Mouse (Mus musculus) cerebellum, postnatal 25 days (tissue): ENCODE data around the gene U2af2.
A peak's percentile ranks its signal among the peaks of the same experiment; 100 is the strongest.
"Not testable (repeated sequence)": the region's sequence is repeated elsewhere in the genome, so short reads cannot be mapped to it uniquely, and the experiment has no call there.

Experiments
- DNase-seq, 2 experiments: peaks; one replicate each; pipeline ENCODE4 v3.0.0; 2021; ENCODE audit warnings: mixed read lengths in 2 of 2

Gene U2af2

GRCm38 (mm10) chr7:5079365-5080009 is 17.5 kb downstream of the U2af2 start:
- not testable (repeated sequence) for DNase-seq

GRCm38 (mm10) chr7:5080010-5080751 is 18.2 kb downstream of the U2af2 start, which contains the start of gene Epn1:
Gene Epn1 (plus strand): TSS chr7:5080235.
- DNase-seq: peak; percentile 98 to 99

DNA sequence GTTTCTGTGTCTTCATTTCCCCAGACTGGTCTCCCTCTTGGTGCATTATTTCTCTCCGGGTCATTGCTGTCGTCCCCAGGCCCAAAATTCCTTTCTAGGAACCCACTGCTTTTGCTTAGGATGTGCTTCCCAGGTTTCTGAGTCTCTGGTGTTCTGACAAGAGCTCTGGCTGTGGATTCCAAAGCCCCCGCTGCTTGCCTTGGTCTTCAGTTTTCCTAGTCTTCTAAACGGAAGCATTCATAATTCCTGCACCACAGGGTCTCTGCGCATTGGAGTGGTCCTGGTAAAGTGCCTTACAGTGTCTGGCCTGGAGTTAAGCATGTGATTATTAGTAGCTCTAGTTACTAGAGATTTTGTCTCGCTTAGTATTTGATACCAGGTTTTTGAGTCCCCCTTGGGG is 18.9 kb downstream of the U2af2 start:
- DNase-seq: no peak

DNA sequence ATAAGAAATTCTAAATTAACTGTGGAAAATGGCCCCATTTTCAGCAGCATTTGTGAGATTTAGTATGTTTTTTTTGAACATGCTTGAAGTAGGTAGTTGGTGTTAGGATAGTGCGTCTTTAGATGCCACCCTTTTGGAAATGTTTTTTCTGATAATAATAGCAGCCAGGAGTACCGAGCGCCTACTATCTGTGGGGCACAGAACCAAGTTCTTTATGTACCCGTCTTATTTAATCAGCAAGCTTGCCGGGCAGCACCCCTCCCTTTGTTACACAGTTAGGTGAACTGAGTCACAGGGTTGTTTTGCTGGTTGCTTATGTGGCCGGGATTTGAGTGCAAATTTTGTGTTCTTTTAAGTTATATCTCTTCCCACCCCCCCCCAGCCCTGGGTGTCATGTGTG is 19.3 kb downstream of the U2af2 start:
- DNase-seq: no peak

GRCm38 (mm10) chr7:5081939-5082338 is 20.0 kb downstream of the U2af2 start:
- DNase-seq: no peak

DNA sequence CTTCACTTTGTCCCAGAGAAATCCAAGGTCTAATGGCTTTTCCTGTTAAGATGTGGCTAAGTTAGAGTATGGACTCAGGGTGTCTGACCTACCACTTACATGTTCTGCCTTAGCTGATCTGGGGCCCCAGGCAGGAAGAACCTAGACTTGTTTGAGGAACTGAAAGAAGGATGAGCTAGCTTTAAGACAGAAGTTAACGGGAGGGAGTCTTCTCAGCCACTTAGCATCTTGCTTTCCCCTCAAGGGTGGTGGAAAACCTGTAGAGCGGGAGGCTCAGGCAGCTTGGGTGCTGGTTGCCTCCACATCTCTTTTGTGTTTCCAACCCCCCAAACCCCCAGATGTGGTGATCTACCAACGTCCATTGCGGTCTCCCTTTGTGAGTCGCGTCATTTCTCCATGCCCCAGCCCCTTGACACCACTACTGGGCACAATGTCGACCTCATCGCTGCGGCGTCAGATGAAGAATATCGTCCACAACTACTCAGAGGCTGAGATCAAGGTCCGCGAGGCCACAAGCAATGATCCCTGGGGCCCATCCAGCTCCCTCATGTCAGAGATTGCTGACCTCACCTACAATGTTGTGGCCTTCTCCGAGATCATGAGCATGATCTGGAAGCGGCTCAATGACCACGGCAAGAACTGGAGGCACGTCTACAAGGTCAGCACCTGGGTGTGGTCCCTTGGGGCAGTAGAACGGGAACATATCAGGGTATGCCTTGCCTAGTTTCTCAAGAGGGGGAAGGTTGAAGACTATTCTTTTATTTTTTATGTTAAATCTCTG is 21.6 kb downstream of the U2af2 start:
- DNase-seq: no peak

- no peak for DNase-seq
These were observed 23.6 kb downstream of the U2af2 start for GRCm38 (mm10) chr7:5085512-5085911.

DNA sequence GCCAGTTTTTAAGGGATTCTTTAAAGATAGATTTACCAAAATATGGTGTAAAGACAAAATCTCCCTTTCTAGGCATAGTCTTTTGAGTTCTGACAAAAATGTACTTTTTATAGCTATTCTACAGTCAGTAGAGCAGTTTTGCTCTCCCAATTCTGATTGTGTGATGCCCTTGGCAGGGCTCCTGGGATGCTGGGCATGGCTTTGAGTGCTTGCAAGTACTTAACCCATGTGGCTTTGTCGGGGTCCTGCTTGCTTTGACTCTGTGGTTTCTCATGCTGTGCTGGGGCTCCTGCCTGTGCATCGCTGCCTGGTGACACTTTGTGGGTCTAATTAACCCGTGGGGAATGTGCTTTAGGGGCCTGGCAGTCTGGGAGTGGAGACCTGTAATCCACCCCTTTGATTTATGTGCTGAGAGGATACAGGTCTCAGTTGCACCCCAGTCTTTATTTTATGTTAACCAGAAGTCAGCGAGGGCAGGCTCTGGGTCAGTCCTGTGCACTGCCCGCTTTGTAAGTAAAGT is 25.0 kb downstream of the U2af2 start:
- no peak for DNase-seq

DNA sequence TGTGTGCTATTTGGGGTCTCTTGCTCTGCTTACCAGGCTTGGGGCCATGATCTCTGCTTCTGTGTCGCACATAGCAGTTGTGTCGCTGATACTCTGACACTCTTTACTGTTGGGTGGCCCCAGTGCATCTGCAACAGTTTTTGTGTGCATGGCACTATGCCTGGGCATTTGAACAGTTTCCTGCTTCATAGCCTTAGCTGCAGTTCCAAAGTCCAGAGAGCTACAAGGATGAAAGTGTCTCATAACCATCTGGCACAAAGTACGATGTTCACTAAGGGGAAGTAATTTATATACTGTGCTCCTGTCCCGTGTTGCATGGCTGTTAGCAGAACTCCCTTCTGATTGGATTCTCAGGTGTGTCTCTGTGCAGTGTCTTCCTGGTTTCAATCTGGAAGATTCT is 25.9 kb downstream of the U2af2 start:
- DNase-seq: no peak

DNA sequence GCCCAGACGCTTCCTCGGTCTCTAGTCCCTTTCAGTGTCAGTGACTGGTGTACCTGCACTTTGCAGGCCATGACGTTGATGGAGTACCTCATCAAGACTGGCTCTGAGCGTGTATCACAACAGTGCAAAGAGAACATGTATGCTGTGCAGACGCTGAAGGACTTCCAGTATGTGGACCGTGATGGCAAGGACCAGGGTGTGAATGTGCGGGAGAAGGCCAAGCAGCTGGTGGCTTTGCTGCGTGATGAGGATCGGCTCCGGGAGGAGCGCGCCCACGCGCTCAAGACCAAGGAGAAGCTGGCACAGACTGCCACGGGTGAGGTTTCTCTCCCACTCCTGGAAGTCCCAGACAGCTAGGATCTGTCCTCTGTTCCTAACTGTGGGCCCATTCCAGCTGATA is 27.9 kb downstream of the U2af2 start:
- no peak for DNase-seq

DNA sequence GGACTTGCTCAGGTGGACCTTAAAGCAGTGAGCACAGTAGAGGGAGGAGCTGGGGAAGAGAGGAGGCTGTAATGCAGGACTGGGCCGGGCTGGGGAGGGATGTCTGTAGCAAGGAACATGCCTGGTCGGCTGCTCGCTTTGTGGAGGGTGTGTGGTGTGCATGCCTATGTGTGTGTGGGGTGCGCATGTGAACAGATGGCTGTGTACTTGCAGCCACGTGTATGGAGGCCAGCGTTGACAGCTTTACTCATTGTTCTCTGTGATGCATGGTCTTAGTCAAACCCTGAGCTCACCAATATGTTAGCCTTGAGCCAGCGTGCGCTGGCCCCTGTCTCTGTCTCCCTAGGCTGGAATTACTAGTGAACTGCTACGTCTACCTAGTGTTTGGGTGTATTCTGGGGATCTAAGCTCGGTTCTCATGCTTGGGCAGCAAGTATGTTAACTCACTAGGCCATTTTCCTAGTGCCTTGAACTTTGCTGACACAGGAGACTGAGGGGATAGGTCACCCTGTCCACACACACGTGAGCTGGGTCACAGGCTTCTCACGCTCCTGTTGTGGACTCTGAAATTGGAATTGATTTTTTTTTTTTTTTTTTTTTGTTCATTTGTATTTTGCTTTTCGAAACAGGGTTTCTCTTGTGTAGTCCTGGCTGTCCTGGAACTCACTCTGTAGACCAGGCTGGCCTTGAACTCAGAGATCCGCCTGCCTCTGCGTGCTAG is 29.2 kb downstream of the U2af2 start:
- DNase-seq: no peak

DNA sequence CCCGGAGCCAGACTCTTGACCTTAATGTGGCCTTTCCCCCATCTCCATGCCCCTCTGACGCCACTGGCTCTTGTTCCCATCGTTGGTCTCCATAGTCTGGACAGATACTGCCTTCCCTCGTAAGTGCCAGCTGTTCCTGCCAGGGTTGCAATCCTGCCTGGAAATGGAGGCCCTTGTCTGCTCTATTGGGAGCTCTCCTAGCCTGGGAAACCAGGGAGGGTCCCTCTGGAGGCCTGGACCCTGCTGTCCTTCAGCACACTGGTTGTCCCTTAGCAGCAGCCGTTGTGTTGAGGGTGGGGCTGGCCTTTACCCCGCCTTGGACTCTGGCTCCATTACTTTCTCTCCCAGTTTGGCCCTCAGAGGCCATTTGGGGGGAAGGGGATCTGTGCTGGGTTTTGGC is 30.4 kb downstream of the U2af2 start:
- no peak for DNase-seq

GRCm38 (mm10) chr7:5092831-5093510 is 31.0 kb downstream of the U2af2 start:
- no peak for DNase-seq

- no peak for DNase-seq
These were observed 36.8 kb downstream of the U2af2 start for GRCm38 (mm10) chr7:5098769-5099168.

- DNase-seq: no peak
These were observed 37.9 kb downstream of the U2af2 start for GRCm38 (mm10) chr7:5099796-5100195.

DNA sequence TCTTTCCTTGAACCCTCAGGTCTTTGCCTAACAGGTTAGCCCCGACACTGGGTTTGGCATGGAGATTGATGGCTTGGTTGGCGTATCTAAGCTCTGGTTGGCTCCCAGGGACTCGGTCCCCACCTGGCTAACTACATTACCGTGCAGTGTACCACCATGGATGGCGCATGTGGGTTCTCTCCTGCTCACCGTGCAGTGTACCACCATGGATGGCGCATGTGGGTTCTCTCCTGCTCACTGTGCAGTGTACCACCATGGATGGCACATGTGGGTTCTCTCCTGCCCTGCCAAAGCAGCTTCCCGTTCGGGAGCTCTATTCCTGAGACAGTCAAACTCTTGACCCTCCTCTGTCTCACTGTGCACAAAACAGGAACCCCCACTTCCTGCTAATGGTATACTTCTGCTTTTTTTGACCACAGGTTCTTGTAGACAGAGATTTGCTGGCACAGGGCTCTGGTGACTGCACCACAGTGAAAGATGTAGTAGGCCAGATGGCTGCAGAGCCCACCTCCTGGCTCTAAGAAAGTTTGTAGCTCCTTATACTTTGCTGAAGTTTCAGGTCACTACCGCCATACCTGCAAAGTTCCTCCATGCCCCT is 39.2 kb downstream of the U2af2 start:
- no peak for DNase-seq

DNA sequence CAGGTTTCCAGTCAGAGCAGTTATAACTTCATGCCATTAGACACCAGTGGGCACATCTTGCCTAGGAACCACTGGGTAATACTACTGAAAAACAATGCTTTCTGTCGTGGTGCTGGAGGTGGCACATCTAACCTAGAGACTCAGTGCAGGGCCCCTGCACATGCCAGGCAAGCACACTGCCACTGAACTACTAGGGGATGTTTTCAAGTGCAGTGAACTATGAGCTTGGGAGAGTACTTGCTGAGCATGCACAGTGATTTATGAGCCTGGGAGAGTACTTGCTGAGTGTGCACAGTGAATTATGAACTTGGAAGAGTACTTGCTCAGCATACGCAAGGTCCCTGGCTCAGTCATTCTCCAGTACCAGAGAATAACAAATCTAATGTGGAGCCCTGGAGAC is 40.6 kb downstream of the U2af2 start:
- no peak for DNase-seq

DNA sequence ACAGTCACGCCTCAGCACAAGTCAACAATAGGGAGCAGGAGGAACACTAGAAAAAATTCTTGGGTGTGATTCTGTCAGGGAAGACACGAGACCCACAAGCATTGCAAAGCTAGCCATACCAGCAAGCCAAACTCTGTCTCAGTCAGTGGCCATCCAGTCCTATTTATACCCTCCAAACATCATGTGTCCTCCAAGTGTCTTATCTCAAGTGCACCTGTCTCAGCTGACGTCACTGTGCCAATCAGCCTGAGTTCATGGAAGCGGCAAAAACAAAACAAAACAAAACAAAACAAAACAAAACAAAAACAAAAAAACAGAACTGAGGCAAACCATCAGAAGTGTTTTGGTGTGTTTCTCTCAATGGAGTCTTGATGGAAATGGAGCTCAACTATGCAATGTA is 46.3 kb downstream of the U2af2 start:
- no peak for DNase-seq

- no peak for DNase-seq
These were observed 47.4 kb downstream of the U2af2 start for GRCm38 (mm10) chr7:5109301-5109700.

GRCm38 (mm10) chr7:5112701-5113100 is 50.8 kb downstream of the U2af2 start:
- no peak for DNase-seq

- DNase-seq: no peak
These were observed 54.9 kb downstream of the U2af2 start, which contains the start of gene Rfpl4 for GRCm38 (mm10) chr7:5116850-5117249. Gene Rfpl4 (minus strand): TSS chr7:5116950.

- DNase-seq: no peak
These were observed 63.1 kb downstream of the U2af2 start for GRCm38 (mm10) chr7:5125078-5125477.
